Comparison of ENCODE assay signal across 8 mouse cellular contexts in genomic region chr2:30444006-30444405, GRCm38 (mm10). TPM values are rescaled to one million over a fixed set of nuclear protein-coding genes. Genes with fewer than 3 reads are reported as not detected.
DNase-seq lines count a peak whose midpoint lies in the region; ATAC-seq and TF ChIP-seq lines count a peak whose summit lies in the region.

No protein-coding gene starts in this region.

- peaks cover 46% of the 10 kb centered on the region for H3K4me1 ChIP-seq in forebrain, embryonic 13.5 days
- H3K4me1 ChIP-seq in forebrain, embryonic 14.5 days (ENCODE audit: control insufficient read depth, insufficient read depth, low read length), result peaks cover 23% of the 10 kb centered on the region
- peaks cover 63% of the 10 kb centered on the region for H3K4me1 ChIP-seq in heart, postnatal 0 days (ENCODE audit: control insufficient read depth, insufficient read depth)
- H3K4me1 ChIP-seq in liver, postnatal 0 days (ENCODE audit: insufficient read depth), result peaks cover 45% of the 10 kb centered on the region
- H3K4me1 ChIP-seq in cerebellum, adult 2 months (ENCODE audit: control insufficient read depth, insufficient read depth, low read length), result peaks cover 58% of the 10 kb centered on the region

- no peak overlapping the region for H3K4me3 ChIP-seq in forebrain, embryonic 13.5 days
- H3K4me3 ChIP-seq in forebrain, embryonic 14.5 days (ENCODE audit: low read depth, low read length), result no peak overlapping the region
- H3K4me3 ChIP-seq in heart, postnatal 0 days (ENCODE audit: low read depth, low read length), result no peak overlapping the region
- no peak overlapping the region for H3K4me3 ChIP-seq in liver, postnatal 0 days (ENCODE audit: low read depth, low read length)
- no peak overlapping the region for H3K4me3 ChIP-seq in cerebellum, adult 2 months (replicated peaks; ENCODE audit: insufficient read depth, low read depth, low read length)

- ATAC-seq in forebrain, embryonic 13.5 days, result no peak
- ATAC-seq in forebrain, embryonic 14.5 days, result no peak
- no peak for ATAC-seq in heart, postnatal 0 days (ENCODE audit: insufficient read depth, low read depth)
- no peak for ATAC-seq in liver, postnatal 0 days

- no peak overlapping the region for H3K4me2 ChIP-seq in forebrain, embryonic 13.5 days
- no peak overlapping the region for H3K4me2 ChIP-seq in forebrain, embryonic 14.5 days (ENCODE audit: low read length)
- no peak overlapping the region for H3K4me2 ChIP-seq in heart, postnatal 0 days (ENCODE audit: low read depth, low read length)
- H3K4me2 ChIP-seq in liver, postnatal 0 days (ENCODE audit: low read depth, low read length), result no peak overlapping the region

- peak overlapping the region; percentile 12; the same call in 1 of the 2 replicates for H3K9ac ChIP-seq in forebrain, embryonic 13.5 days
- no peak overlapping the region for H3K9ac ChIP-seq in forebrain, embryonic 14.5 days (ENCODE audit: low read length)
- H3K9ac ChIP-seq in heart, postnatal 0 days (replicated peaks; ENCODE audit: low read depth, low read length), result no peak overlapping the region
- H3K9ac ChIP-seq in liver, postnatal 0 days (replicated peaks), result no peak overlapping the region

- TF ChIP-seq POLR2A in cerebellum, adult 2 months (IDR thresholded peaks at IDR 0.05; ENCODE audit: borderline replicate concordance, insufficient read depth, low read length), result no peak

- 88% methylated on average over 5 of the region's 5 CpGs for whole genome bisulfite sequencing in forebrain, embryonic 13.5 days
- WGBS in forebrain, embryonic 14.5 days, result 85% methylated on average over 5 of the region's 5 CpGs
- 36% methylated on average over 5 of the region's 5 CpGs for WGBS in heart, postnatal 0 days
- WGBS in liver, postnatal 0 days (ENCODE audit: insufficient replicate concordance), result 83% methylated on average over 5 of the region's 5 CpGs
- 78% methylated on average over 5 of the region's 5 CpGs for WGBS in cerebellum, adult 2 months

- no peak for DNase-seq in forebrain, embryonic 14.5 days (ENCODE audit: low spot score)
- peak; percentile 47 for DNase-seq in kidney, postnatal 10 days
- DNase-seq in kidney, adult 9 months, result no peak
- no peak for DNase-seq in heart, postnatal 0 days (ENCODE audit: low spot score)
- DNase-seq in liver, postnatal 0 days, result no peak
- no peak for DNase-seq in frontal cortex, postnatal 10 days (ENCODE audit: low spot score in 2 of 2)
- no peak for DNase-seq in cerebellum, adult 2 months

- no peak for TF ChIP-seq EP300 in heart, postnatal 0 days (IDR thresholded peaks at IDR 0.05; ENCODE audit: low read depth)
- no peak for TF ChIP-seq EP300 in liver, postnatal 0 days (IDR thresholded peaks at IDR 0.05; ENCODE audit: low read depth)

- no peaks in the 10 kb centered on the region for H3K27me3 ChIP-seq in forebrain, embryonic 13.5 days
- no peaks in the 10 kb centered on the region for H3K27me3 ChIP-seq in forebrain, embryonic 14.5 days (replicated peaks; ENCODE audit: control insufficient read depth, insufficient read depth, low read length)
- H3K27me3 ChIP-seq in heart, postnatal 0 days (ENCODE audit: control insufficient read depth, insufficient read depth, low read length), result no peaks in the 10 kb centered on the region
- H3K27me3 ChIP-seq in liver, postnatal 0 days (ENCODE audit: insufficient read depth, low read length), result no peaks in the 10 kb centered on the region
- H3K27me3 ChIP-seq in cerebellum, adult 2 months (ENCODE audit: control insufficient read depth, insufficient read depth, low read length), result no peaks in the 10 kb centered on the region

- TF ChIP-seq CTCF in heart, postnatal 0 days (IDR thresholded peaks at IDR 0.05; ENCODE audit: low read depth), result no peak
- TF ChIP-seq CTCF in liver, postnatal 0 days (IDR thresholded peaks at IDR 0.05; ENCODE audit: low read depth), result no peak
- TF ChIP-seq CTCF in cerebellum, adult 2 months (IDR thresholded peaks at IDR 0.05; ENCODE audit: borderline replicate concordance, insufficient read depth, low read depth, low read length), result no peak

- H3K27ac ChIP-seq in forebrain, embryonic 13.5 days, result no peak overlapping the region
- no peak overlapping the region for H3K27ac ChIP-seq in forebrain, embryonic 14.5 days (ENCODE audit: low read depth, low read length)
- H3K27ac ChIP-seq in heart, postnatal 0 days (ENCODE audit: low read depth), result peak overlapping the region; percentile 97
- H3K27ac ChIP-seq in liver, postnatal 0 days (ENCODE audit: low read depth), result 0 out of 2 replicates have a peak overlapping the region, but pooled peaks have one; percentile 22
- no peak overlapping the region for H3K27ac ChIP-seq in cerebellum, adult 2 months (ENCODE audit: insufficient read depth, low read length)

- no peaks in the 10 kb centered on the region for H3K9me3 ChIP-seq in forebrain, embryonic 13.5 days (replicated peaks)
- no peaks in the 10 kb centered on the region for H3K9me3 ChIP-seq in forebrain, embryonic 14.5 days (replicated peaks; ENCODE audit: control insufficient read depth, low read length)
- no peaks in the 10 kb centered on the region for H3K9me3 ChIP-seq in heart, postnatal 0 days (replicated peaks; ENCODE audit: control insufficient read depth, low read length)
- H3K9me3 ChIP-seq in liver, postnatal 0 days (ENCODE audit: low read length), result no peaks in the 10 kb centered on the region

- H3K36me3 ChIP-seq in forebrain, embryonic 13.5 days (ENCODE audit: poor library complexity, severe bottlenecking), result peaks cover 69% of the 10 kb centered on the region
- H3K36me3 ChIP-seq in forebrain, embryonic 14.5 days (ENCODE audit: control insufficient read depth, insufficient read depth, low read length), result peaks cover 54% of the 10 kb centered on the region
- H3K36me3 ChIP-seq in heart, postnatal 0 days (replicated peaks; ENCODE audit: control insufficient read depth, insufficient read depth, low read length), result peaks cover 37% of the 10 kb centered on the region
- peaks cover 66% of the 10 kb centered on the region for H3K36me3 ChIP-seq in liver, postnatal 0 days (replicated peaks; ENCODE audit: insufficient read depth, low read length)

RNA-seq across cellular contexts. Expression of gene Ptpa, which starts 28.2 kb away (rescaled TPM):
- 126 and 141 TPM in 2 replicates for polyA plus RNA-seq in forebrain, embryonic 13.5 days (2015; fragmentation: Nextera tagmentation; extraction: Ambion mirVana)
- polyA plus RNA-seq in forebrain, embryonic 14.5 days (2014; fragmentation: Nextera tagmentation; extraction: Ambion mirVana), result 66.6 and 88.4 TPM in 2 replicates
- 109 and 112 TPM in 2 replicates for total RNA-seq in heart, postnatal 0 days (2014; rRNA removed; ENCODE audit: low replicate concordance)
- 92.4 TPM in 2 replicates for polyA plus RNA-seq in heart, postnatal 0 days (2015; fragmentation: Nextera tagmentation; extraction: Ambion mirVana)
- 65.6 and 76.8 TPM in 2 replicates for polyA plus RNA-seq in liver, postnatal 0 days (2015; fragmentation: Nextera tagmentation; extraction: Ambion mirVana)
- polyA plus RNA-seq in cerebellum, adult 2 months (2012; rRNA removed), result 204 and 207 TPM in 2 replicates

RNA-seq across cellular contexts. Expression of gene Crat, which starts 28.4 kb away (rescaled TPM):
- 16.3 and 21.0 TPM in 2 replicates for polyA plus RNA-seq in forebrain, embryonic 13.5 days (2015; fragmentation: Nextera tagmentation; extraction: Ambion mirVana)
- polyA plus RNA-seq in forebrain, embryonic 14.5 days (2014; fragmentation: Nextera tagmentation; extraction: Ambion mirVana), result 26.8 and 31.9 TPM in 2 replicates
- total RNA-seq in heart, postnatal 0 days (2014; rRNA removed; ENCODE audit: low replicate concordance), result 351 and 413 TPM in 2 replicates
- polyA plus RNA-seq in heart, postnatal 0 days (2015; fragmentation: Nextera tagmentation; extraction: Ambion mirVana), result 263 and 266 TPM in 2 replicates
- 57.5 and 64.3 TPM in 2 replicates for polyA plus RNA-seq in liver, postnatal 0 days (2015; fragmentation: Nextera tagmentation; extraction: Ambion mirVana)
- polyA plus RNA-seq in cerebellum, adult 2 months (2012; rRNA removed), result 50.9 and 52.1 TPM in 2 replicates

RNA-seq across cellular contexts. Expression of gene Ier5l, which starts 30.0 kb away (rescaled TPM):
- polyA plus RNA-seq in forebrain, embryonic 13.5 days (2015; fragmentation: Nextera tagmentation; extraction: Ambion mirVana), result 1.7 and 2.6 TPM in 2 replicates
- polyA plus RNA-seq in forebrain, embryonic 14.5 days (2014; fragmentation: Nextera tagmentation; extraction: Ambion mirVana), result 3.0 and 3.6 TPM in 2 replicates
- total RNA-seq in heart, postnatal 0 days (2014; rRNA removed; ENCODE audit: low replicate concordance), result 12.4 and 12.5 TPM in 2 replicates
- polyA plus RNA-seq in heart, postnatal 0 days (2015; fragmentation: Nextera tagmentation; extraction: Ambion mirVana), result 0.94 and 1.2 TPM in 2 replicates
- 0.31 and 0.69 TPM in 2 replicates for polyA plus RNA-seq in liver, postnatal 0 days (2015; fragmentation: Nextera tagmentation; extraction: Ambion mirVana)
- polyA plus RNA-seq in cerebellum, adult 2 months (2012; rRNA removed), result 5.1 and 7.5 TPM in 2 replicates

RNA-seq across cellular contexts. Expression of gene Dolpp1, which starts 52.0 kb away (rescaled TPM):
- 53.0 and 56.7 TPM in 2 replicates for polyA plus RNA-seq in forebrain, embryonic 13.5 days (2015; fragmentation: Nextera tagmentation; extraction: Ambion mirVana)
- 48.1 and 57.8 TPM in 2 replicates for polyA plus RNA-seq in forebrain, embryonic 14.5 days (2014; fragmentation: Nextera tagmentation; extraction: Ambion mirVana)
- total RNA-seq in heart, postnatal 0 days (2014; rRNA removed; ENCODE audit: low replicate concordance), result 40.6 and 56.4 TPM in 2 replicates
- 14.4 and 15.0 TPM in 2 replicates for polyA plus RNA-seq in heart, postnatal 0 days (2015; fragmentation: Nextera tagmentation; extraction: Ambion mirVana)
- polyA plus RNA-seq in liver, postnatal 0 days (2015; fragmentation: Nextera tagmentation; extraction: Ambion mirVana), result 12.0 and 12.2 TPM in 2 replicates
- polyA plus RNA-seq in cerebellum, adult 2 months (2012; rRNA removed), result 50.5 and 55.9 TPM in 2 replicates

Comparison
In these comparisons a context has a peak if more than half of its experiments do, and no peak if none do; other contexts are left out.
1. H3K27ac ChIP-seq: peak in heart, postnatal 0 days (single experiment) and liver, postnatal 0 days (single experiment); none in forebrain, embryonic 13.5 days (single experiment), forebrain, embryonic 14.5 days (single experiment) and cerebellum, adult 2 months (single experiment).